Mouse (Mus musculus): ENCODE measurements around the gene Ncapd2.

The Ncapd2 gene

GRCm38 (mm10) chr6:125191332-125192015 is at the start of gene Ncapd2, which contains the start of gene Mrpl51:
Ncapd2 (minus strand) TSS chr6:125191701.
Mrpl51 (plus strand) TSS chr6:125191801.
- DNase-seq (ENCODE audit: low spot score in 2 of 2) = peak; percentile 96 to 99

GRCm38 (mm10) chr6:125240617-125241016 is 49.1 kb upstream of the Ncapd2 start:
- DNase-seq (ENCODE audit: low spot score in 2 of 2) = no peak

GRCm38 (mm10) chr6:125239547-125239946 is 48.0 kb upstream of the Ncapd2 start:
- no peak for DNase-seq (ENCODE audit: low spot score in 2 of 2)

GRCm38 (mm10) chr6:125238396-125238795 is 46.9 kb upstream of the Ncapd2 start:
- DNase-seq (ENCODE audit: low spot score in 2 of 2) = no peak

GRCm38 (mm10) chr6:125237421-125237820 is 45.9 kb upstream of the Ncapd2 start:
- DNase-seq (ENCODE audit: low spot score in 2 of 2) = no peak

GRCm38 (mm10) chr6:125236782-125237181 is 45.3 kb upstream of the Ncapd2 start, which contains the start of gene Cd27:
Cd27 (minus strand) TSS chr6:125237010.
- peak in 1 of 2 experiments; percentile 30 for DNase-seq (ENCODE audit: low spot score in 2 of 2)

- no peak for DNase-seq (ENCODE audit: low spot score in 2 of 2)
Measured at GRCm38 (mm10) chr6:125236341-125236740, 44.8 kb upstream of the Ncapd2 start.

GRCm38 (mm10) chr6:125234520-125234828 is 43.0 kb upstream of the Ncapd2 start:
- DNase-seq (ENCODE audit: low spot score in 2 of 2) = no peak

GRCm38 (mm10) chr6:125233816-125234519 is 42.5 kb upstream of the Ncapd2 start:
- DNase-seq (ENCODE audit: low spot score in 2 of 2) = no peak

GRCm38 (mm10) chr6:125232516-125232915 is 41.0 kb upstream of the Ncapd2 start:
- no peak for DNase-seq (ENCODE audit: low spot score in 2 of 2)

- DNase-seq (ENCODE audit: low spot score in 2 of 2) = peak in 1 of 2 experiments; percentile 29
Measured at GRCm38 (mm10) chr6:125232045-125232437, 40.5 kb upstream of the Ncapd2 start.

GRCm38 (mm10) chr6:125231117-125232044 is 39.9 kb upstream of the Ncapd2 start, which contains the start of gene Tapbpl:
Tapbpl (minus strand) TSS chr6:125231860.
- DNase-seq (ENCODE audit: low spot score in 2 of 2) = peak; percentile 65 to 72

GRCm38 (mm10) chr6:125230571-125230970 is 39.1 kb upstream of the Ncapd2 start:
- no peak for DNase-seq (ENCODE audit: low spot score in 2 of 2)

- peak in 1 of 2 experiments; percentile 52 for DNase-seq (ENCODE audit: low spot score in 2 of 2)
Measured at GRCm38 (mm10) chr6:125225518-125226115, 34.1 kb upstream of the Ncapd2 start.

- no peak for DNase-seq (ENCODE audit: low spot score in 2 of 2)
Measured at GRCm38 (mm10) chr6:125222577-125222976, 31.1 kb upstream of the Ncapd2 start.

GRCm38 (mm10) chr6:125222146-125222545 is 30.6 kb upstream of the Ncapd2 start:
- peak in 1 of 2 experiments; percentile 76 for DNase-seq (ENCODE audit: low spot score in 2 of 2)

- DNase-seq (ENCODE audit: low spot score in 2 of 2) = no peak
Measured at GRCm38 (mm10) chr6:125221115-125221745, 29.7 kb upstream of the Ncapd2 start.

GRCm38 (mm10) chr6:125218963-125219362 is 27.5 kb upstream of the Ncapd2 start:
- DNase-seq (ENCODE audit: low spot score in 2 of 2) = peak; percentile 58 to 78

GRCm38 (mm10) chr6:125217899-125218298 is 26.4 kb upstream of the Ncapd2 start:
- DNase-seq (ENCODE audit: low spot score in 2 of 2) = peak in 1 of 2 experiments; percentile 2

- no peak for DNase-seq (ENCODE audit: low spot score in 2 of 2)
Measured at GRCm38 (mm10) chr6:125216898-125217297, 25.4 kb upstream of the Ncapd2 start.
